Mouse (Mus musculus) stomach, embryonic 15.5 days (tissue): ENCODE results near the gene Nkx2-9. TPM values are rescaled to one million over a fixed set of nuclear protein-coding genes. Genes with fewer than 3 reads are reported as not detected.
A peak's percentile ranks its signal among the peaks of the same experiment; 100 is the strongest.

Source experiments
- ATAC-seq: fragments of 200-750 bp; cut with Nextera tagmentation; 2 replicates; pipeline ENCODE4 v1.8.0; 2017; ENCODE audit warnings: low read depth, moderate number of reproducible peaks, moderate TSS enrichment; ENCODE audit not compliant: insufficient read depth, low FRiP score
- H3K27ac ChIP-seq: fragments of 300-500 bp; sonication (generic); 2 replicates; pipeline ENCODE4 v1.5.1; 2015; ENCODE audit warnings: mild to moderate bottlenecking, inconsistent platforms
- H3K27me3 ChIP-seq: fragments of 300-500 bp; sonication (generic); replicated peaks from 2 replicates; pipeline ENCODE4 v1.6.1; 2015; ENCODE audit warnings: inconsistent platforms
- H3K36me3 ChIP-seq: fragments of 300-500 bp; sonication (generic); 2 replicates; pipeline ENCODE4 v1.6.1; 2015; ENCODE audit warnings: inconsistent platforms
- H3K4me1 ChIP-seq: fragments of 300-500 bp; sonication (generic); 2 replicates; pipeline ENCODE4 v1.6.1; 2015; ENCODE audit warnings: inconsistent platforms
- H3K4me2 ChIP-seq: fragments of 300-500 bp; sonication (generic); 2 replicates; pipeline ENCODE4 v1.6.1; 2015; ENCODE audit warnings: mild to moderate bottlenecking, inconsistent platforms
- H3K4me3 ChIP-seq: fragments of 300-500 bp; sonication (generic); replicated peaks from 2 replicates; pipeline ENCODE4 v1.5.1; 2015; ENCODE audit warnings: inconsistent platforms
- H3K9ac ChIP-seq: fragments of 300-500 bp; sonication (generic); 2 replicates; pipeline ENCODE4 v1.6.1; 2015; ENCODE audit warnings: inconsistent platforms
- H3K9me3 ChIP-seq: fragments of 300-500 bp; sonication (generic); 2 replicates; pipeline ENCODE4 v1.6.1; 2016; ENCODE audit warnings: inconsistent platforms
- WGBS: fragments of 180-500 bp; shearing (Covaris S2); methylation state at CpG from one replicate; pipeline ENCODE4 v1.1.7; 2015; 5-methylcytosine and 5-hydroxymethylcytosine counted together
- polyA plus RNA-seq: library from polyadenylated mRNA; unstranded; fragments of >200 nt; fragmentation: Nextera tagmentation; extraction: Ambion mirVana; gene quantifications from 2 replicates; pipeline ENCODE4 v1.2.1, GENCODE M21; 2015

Gene Nkx2-9
- not detected in 2 replicates for polyA plus RNA-seq

GRCm38 (mm10) chr12:56612761-56613437, at the start of gene Nkx2-9:
Gene Nkx2-9, minus strand, starts transcription at chr12:56613284.
- under 1% methylated on average over 40 of the region's 40 CpGs for WGBS
- Histone ChIP-seq H3K4me3 (peak within 1 kb of the TSS; percentile 36), H3K4me2 (peak within 1 kb of the TSS; percentile 66), H3K27ac (no peak within 1 kb of the TSS), H3K36me3 (no peaks in the 10 kb centered on the region), H3K4me1 (peaks cover 15% of the 10 kb centered on the region), H3K9ac (no peak within 1 kb of the TSS), H3K9me3 (no peaks in the 10 kb centered on the region), H3K27me3 (peaks cover 80% of the 10 kb centered on the region)
- ATAC-seq: peak; percentile 39; the same call in 1 of the 2 replicates

- no peaks in the 10 kb centered on the region for H3K27me3 ChIP-seq
- H3K4me2 ChIP-seq: peak overlapping the region; percentile 39
- H3K27ac ChIP-seq: no peak overlapping the region
- H3K4me1 ChIP-seq: no peaks in the 10 kb centered on the region
- ATAC-seq: no peak
- no peak overlapping the region for H3K4me3 ChIP-seq
- H3K36me3 ChIP-seq: no peaks in the 10 kb centered on the region
- 7% methylated on average over 5 of the region's 5 CpGs for WGBS
- H3K9ac ChIP-seq: no peak overlapping the region
- H3K9me3 ChIP-seq: no peaks in the 10 kb centered on the region
Observed at GRCm38 (mm10) chr12:56637181-56637566, 24.1 kb upstream of the Nkx2-9 start.

GRCm38 (mm10) chr12:56636534-56637180, 23.6 kb upstream of the Nkx2-9 start:
- Histone ChIP-seq H3K4me1 (no peaks in the 10 kb centered on the region), H3K4me2 (peak overlapping the region; percentile 39), H3K4me3 (no peak overlapping the region), H3K9me3 (no peaks in the 10 kb centered on the region), H3K27me3 (no peaks in the 10 kb centered on the region), H3K36me3 (no peaks in the 10 kb centered on the region), H3K9ac (no peak overlapping the region), H3K27ac (no peak overlapping the region)
- WGBS: 23% methylated on average over 14 of the region's 14 CpGs
- no peak for ATAC-seq

- WGBS: 5% methylated on average over 1 of the region's 1 CpGs
- H3K27me3 ChIP-seq: peaks cover 63% of the 10 kb centered on the region
- H3K9ac ChIP-seq: no peak overlapping the region
- H3K4me1 ChIP-seq: peaks cover 15% of the 10 kb centered on the region
- no peaks in the 10 kb centered on the region for H3K9me3 ChIP-seq
- H3K4me2 ChIP-seq: no peak overlapping the region
- ATAC-seq: no peak
- no peak overlapping the region for H3K27ac ChIP-seq
- no peak overlapping the region for H3K4me3 ChIP-seq
- no peaks in the 10 kb centered on the region for H3K36me3 ChIP-seq
Observed at GRCm38 (mm10) chr12:56616088-56616487, 3.0 kb upstream of the Nkx2-9 start.

- 10% methylated on average over 6 of the region's 6 CpGs for WGBS
- no peaks in the 10 kb centered on the region for H3K9me3 ChIP-seq
- H3K27ac ChIP-seq: no peak overlapping the region
- H3K4me2 ChIP-seq: no peak overlapping the region
- H3K4me1 ChIP-seq: peaks cover 15% of the 10 kb centered on the region
- no peaks in the 10 kb centered on the region for H3K36me3 ChIP-seq
- peaks cover 70% of the 10 kb centered on the region for H3K27me3 ChIP-seq
- ATAC-seq: no peak
- no peak overlapping the region for H3K9ac ChIP-seq
- no peak overlapping the region for H3K4me3 ChIP-seq
Observed at GRCm38 (mm10) chr12:56615391-56615790, 2.3 kb upstream of the Nkx2-9 start.

- no peak for ATAC-seq
- WGBS: 3% methylated on average over 21 of the region's 21 CpGs
Observed at GRCm38 (mm10) chr12:56614513-56614912, 1.4 kb upstream of the Nkx2-9 start.

GRCm38 (mm10) chr12:56613916-56614510, 929 bp upstream of the Nkx2-9 start:
- H3K9ac ChIP-seq: no peak overlapping the region
- peaks cover 76% of the 10 kb centered on the region for H3K27me3 ChIP-seq
- H3K4me2 ChIP-seq: no peak overlapping the region
- H3K4me1 ChIP-seq: peaks cover 15% of the 10 kb centered on the region
- no peaks in the 10 kb centered on the region for H3K9me3 ChIP-seq
- 6% methylated on average over 14 of the region's 14 CpGs for WGBS
- no peak overlapping the region for H3K27ac ChIP-seq
- H3K36me3 ChIP-seq: no peaks in the 10 kb centered on the region
- H3K4me3 ChIP-seq: no peak overlapping the region
- ATAC-seq: no peak

More at GRCm38 (mm10) chr12:56614513-56614912, 1.4 kb upstream of the Nkx2-9 start:
- no peak overlapping the region for H3K9ac ChIP-seq
- H3K9me3 ChIP-seq: no peaks in the 10 kb centered on the region
- no peak overlapping the region for H3K4me3 ChIP-seq
- H3K4me2 ChIP-seq: no peak overlapping the region
- H3K27me3 ChIP-seq: peaks cover 76% of the 10 kb centered on the region
- H3K36me3 ChIP-seq: no peaks in the 10 kb centered on the region
- no peak overlapping the region for H3K27ac ChIP-seq
- H3K4me1 ChIP-seq: peaks cover 15% of the 10 kb centered on the region

GRCm38 (mm10) chr12:56613438-56613830, 350 bp upstream of the Nkx2-9 start:
- no peak overlapping the region for H3K9ac ChIP-seq
- no peak for ATAC-seq
- 5% methylated on average over 6 of the region's 6 CpGs for WGBS
- no peaks in the 10 kb centered on the region for H3K36me3 ChIP-seq
- H3K4me1 ChIP-seq: peaks cover 15% of the 10 kb centered on the region
- no peak overlapping the region for H3K27ac ChIP-seq
- no peaks in the 10 kb centered on the region for H3K9me3 ChIP-seq
- peak overlapping the region; percentile 21 for H3K4me3 ChIP-seq
- H3K4me2 ChIP-seq: peak overlapping the region; percentile 66
- H3K27me3 ChIP-seq: peaks cover 79% of the 10 kb centered on the region

- Histone ChIP-seq H3K36me3 (no peaks in the 10 kb centered on the region), H3K4me3 (peak overlapping the region; percentile 36), H3K4me1 (peaks cover 15% of the 10 kb centered on the region), H3K9ac (no peak overlapping the region), H3K27me3 (peaks cover 85% of the 10 kb centered on the region), H3K9me3 (no peaks in the 10 kb centered on the region), H3K4me2 (peak overlapping the region; percentile 66), H3K27ac (no peak overlapping the region)
- no peak for ATAC-seq
- WGBS: 2% methylated on average over 10 of the region's 10 CpGs
Observed at GRCm38 (mm10) chr12:56612349-56612735, 742 bp downstream of the Nkx2-9 start.

GRCm38 (mm10) chr12:56611504-56612348, 1.4 kb downstream of the Nkx2-9 start:
- Histone ChIP-seq H3K4me3 (peak overlapping the region; percentile 36), H3K27ac (no peak overlapping the region), H3K4me1 (peaks cover 15% of the 10 kb centered on the region), H3K9ac (no peak overlapping the region), H3K9me3 (no peaks in the 10 kb centered on the region), H3K36me3 (no peaks in the 10 kb centered on the region), H3K27me3 (peaks cover 90% of the 10 kb centered on the region), H3K4me2 (peak overlapping the region; percentile 66)
- 1% methylated on average over 57 of the region's 57 CpGs for WGBS
- no peak for ATAC-seq

- WGBS: 10% methylated on average over 6 of the region's 6 CpGs
- H3K27me3 ChIP-seq: peaks cover 88% of the 10 kb centered on the region
- H3K9me3 ChIP-seq: no peaks in the 10 kb centered on the region
- H3K4me2 ChIP-seq: no peak overlapping the region
- no peak overlapping the region for H3K4me3 ChIP-seq
- no peak for ATAC-seq
- H3K4me1 ChIP-seq: peaks cover 15% of the 10 kb centered on the region
- no peak overlapping the region for H3K27ac ChIP-seq
- no peaks in the 10 kb centered on the region for H3K36me3 ChIP-seq
- no peak overlapping the region for H3K9ac ChIP-seq
Observed at GRCm38 (mm10) chr12:56610851-56611250, 2.2 kb downstream of the Nkx2-9 start.
